Mouse (Mus musculus) embryo, embryonic 11 days (tissue): ENCODE results near the gene Plxnb1.
A peak's percentile ranks its signal among the peaks of the same experiment; 100 is the strongest.

ENCODE experiments used
- DNase-seq: peaks from one replicate; pipeline ENCODE4 v3.0.0-alpha.2; 2015

Plxnb1 gene

DNA sequence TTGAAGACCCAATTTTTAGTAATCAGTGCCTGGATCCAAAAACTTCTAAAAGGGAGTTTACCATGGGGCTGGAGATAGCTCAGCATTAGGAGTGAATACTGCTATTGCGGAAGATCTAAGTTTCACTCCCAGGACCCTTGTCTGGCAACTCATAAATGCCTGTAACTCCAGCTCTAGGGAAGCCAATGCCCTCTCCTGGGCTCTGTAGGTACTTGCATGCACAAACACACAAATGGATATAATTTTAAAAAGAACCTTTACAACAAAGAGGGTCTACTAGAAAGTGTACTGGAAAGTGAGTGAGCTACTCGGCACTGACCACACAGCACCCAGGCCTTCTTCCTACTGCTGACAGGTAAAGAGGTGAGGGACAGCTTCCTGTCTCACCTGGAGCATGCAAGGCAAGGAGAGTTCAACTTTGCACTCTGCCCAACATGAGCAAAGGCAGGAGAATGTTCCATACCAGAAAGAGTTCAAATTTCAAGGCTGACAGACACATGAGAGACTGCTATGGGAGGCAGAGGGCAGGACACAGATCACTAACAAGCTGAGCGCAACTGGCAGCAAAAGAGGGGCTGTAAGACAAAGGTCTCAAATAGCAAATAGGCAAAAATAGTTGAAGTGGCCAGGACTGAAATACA is 27.0 kb upstream of the Plxnb1 start:
- DNase-seq: no peak

GRCm38 (mm10) chr9:109073661-109074573 is 21.3 kb upstream of the Plxnb1 start, which contains the start of gene Atrip:
TSS of gene Atrip (minus strand) at chr9:109074124.
- DNase-seq: peak; percentile 95

GRCm38 (mm10) chr9:109080516-109080915 is 14.7 kb upstream of the Plxnb1 start:
- no peak for DNase-seq

DNA sequence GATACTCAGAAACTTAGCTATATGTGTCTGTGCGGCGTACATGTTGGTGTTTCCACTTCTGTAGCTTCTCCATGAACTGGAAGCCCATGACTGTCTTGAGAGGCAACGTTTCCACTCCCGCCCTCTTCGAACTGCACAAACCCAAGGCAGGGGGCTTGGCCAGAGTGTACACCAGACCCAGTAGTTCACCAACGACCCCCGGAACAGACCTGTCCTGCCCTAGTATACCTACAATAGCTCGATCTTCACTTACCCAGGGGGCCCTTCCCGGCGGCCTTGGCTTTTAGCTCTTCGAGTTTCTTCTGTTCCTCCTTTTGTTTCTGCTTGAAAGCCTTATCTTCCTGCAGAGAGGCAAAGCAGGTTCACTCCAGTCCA is 13.5 kb upstream of the Plxnb1 start:
- no peak for DNase-seq

DNA sequence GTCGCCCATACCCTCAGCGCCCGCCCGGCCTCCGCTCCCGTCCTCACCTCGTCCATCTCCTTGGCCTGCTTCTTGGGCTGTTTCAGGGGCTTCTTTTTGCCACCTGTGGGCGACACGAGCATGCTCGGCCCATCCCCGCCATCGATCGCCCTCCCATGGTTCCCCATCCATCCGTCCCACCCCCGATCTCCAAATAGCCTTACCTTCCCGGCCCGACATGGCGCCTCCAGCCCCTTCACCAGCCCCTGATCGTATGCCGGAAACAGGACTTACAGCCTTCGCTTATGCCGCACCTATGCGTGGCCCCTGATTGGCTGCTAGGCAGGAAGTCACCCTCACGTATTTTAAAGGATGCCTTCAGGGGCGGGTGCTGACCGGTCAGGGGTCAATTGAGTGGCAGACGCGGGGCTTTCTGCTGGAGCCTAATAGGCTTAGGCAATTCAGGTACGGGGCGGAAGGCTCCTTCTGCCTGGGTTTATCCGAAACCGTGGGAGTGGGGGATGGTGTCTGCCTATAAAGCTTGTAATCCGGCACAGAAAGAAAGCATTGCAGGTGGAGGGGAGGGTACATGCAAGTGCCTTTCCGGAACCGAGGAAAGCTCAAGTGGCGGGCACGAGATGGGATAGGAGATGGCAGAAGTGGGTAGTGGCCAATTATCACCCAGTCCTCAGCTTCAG is 12.9 kb upstream of the Plxnb1 start, which contains the start of the genes Ccdc51 and Tma7:
TSS of gene Ccdc51 (plus strand) at position 370 of the 677 bp plus-strand sequence.
TSS of gene Tma7 (minus strand) at position 464 of the 677 bp plus-strand sequence.
- DNase-seq: peak; percentile 93

- peak; percentile 66 for DNase-seq
Observed at GRCm38 (mm10) chr9:109084922-109085321, 10.3 kb upstream of the Plxnb1 start.

- peak; percentile 79 for DNase-seq
Observed at GRCm38 (mm10) chr9:109087987-109088386, 7.2 kb upstream of the Plxnb1 start.

DNA sequence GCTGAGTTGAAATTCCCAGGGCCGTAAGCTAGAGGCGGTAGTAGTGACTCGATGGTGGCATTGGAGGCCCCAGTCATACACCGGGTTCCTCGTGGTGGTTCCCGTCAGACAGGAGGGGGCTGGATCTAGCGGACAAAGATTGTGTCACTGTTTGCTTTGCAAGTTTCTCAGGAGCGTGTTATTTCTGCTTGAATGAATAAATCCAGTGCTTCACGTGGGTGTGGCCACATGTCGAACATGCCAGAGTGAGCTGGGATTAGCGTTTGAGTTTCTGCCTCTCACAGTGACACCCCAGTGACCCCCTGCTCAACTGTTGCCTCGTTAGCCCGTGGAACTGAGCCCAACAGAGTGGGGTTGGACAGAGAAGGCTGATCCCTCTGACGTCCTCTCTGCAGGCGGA is 4.7 kb upstream of the Plxnb1 start:
- no peak for DNase-seq

DNA sequence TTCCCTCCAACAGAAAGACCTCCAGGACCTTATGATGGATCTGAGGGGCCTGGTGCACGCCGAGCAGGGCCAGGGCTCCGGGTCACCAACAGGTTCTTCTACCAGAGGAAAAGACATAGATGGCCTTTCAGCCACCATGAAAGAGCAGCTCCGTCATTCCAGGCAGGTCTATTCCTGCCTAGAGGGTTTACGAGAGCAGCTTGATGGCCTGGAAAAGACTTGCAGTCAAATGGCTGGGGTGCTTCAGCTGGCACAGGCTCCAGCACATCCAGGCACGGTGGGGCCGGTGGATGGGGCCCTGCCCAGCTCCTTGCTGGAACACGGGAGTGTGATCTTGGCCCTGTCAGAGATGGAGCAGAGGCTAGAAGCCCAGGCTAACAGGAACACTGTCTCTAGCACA is 3.4 kb upstream of the Plxnb1 start:
- no peak for DNase-seq

DNA sequence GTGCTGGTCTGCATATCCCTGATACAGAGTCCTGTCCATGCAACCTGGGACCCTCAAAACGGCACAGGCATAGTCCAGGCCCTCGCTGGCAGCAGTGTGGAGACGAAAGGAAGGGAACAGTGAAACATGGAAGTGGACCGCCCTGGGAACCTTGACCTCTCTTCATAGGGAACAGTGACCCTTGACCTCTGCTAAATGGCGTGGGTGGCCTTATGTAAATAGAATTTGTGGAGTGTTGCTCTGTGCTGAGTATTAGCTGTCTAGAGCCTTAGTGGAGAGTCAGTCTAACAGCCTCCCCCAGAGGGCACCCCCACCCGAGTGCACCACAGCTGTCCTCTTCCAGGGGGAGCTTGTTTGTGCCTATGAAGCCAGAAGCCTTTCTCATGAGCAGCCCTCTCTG is 2.4 kb upstream of the Plxnb1 start:
- DNase-seq: no peak

- DNase-seq: no peak
Observed at GRCm38 (mm10) chr9:109093786-109094552, 1.2 kb upstream of the Plxnb1 start.

- peak; percentile 72 for DNase-seq
Observed at GRCm38 (mm10) chr9:109094553-109095136, 544 bp upstream of the Plxnb1 start.

DNA sequence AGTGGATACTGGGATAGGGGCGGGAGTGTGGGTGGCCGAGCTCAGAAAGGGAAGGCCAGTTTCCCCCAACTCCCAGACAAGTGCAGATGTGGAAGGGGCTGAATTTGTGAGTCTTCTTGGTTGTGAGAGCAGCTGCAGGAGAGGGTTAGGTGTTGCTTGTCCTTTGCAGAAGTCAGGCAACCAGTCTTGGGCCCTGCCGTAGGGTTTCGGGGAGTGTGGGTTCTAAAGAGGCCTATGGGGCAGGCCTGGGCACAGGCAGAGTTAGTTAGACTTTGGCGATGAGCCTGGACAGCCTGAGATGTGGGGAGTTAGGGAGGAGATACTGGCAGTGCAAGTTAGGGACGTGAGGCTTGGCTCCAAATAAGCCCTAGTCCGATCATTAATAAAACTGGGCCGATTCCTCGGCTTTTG is 1.1 kb downstream of the Plxnb1 start:
- peak; percentile 26 for DNase-seq

DNA sequence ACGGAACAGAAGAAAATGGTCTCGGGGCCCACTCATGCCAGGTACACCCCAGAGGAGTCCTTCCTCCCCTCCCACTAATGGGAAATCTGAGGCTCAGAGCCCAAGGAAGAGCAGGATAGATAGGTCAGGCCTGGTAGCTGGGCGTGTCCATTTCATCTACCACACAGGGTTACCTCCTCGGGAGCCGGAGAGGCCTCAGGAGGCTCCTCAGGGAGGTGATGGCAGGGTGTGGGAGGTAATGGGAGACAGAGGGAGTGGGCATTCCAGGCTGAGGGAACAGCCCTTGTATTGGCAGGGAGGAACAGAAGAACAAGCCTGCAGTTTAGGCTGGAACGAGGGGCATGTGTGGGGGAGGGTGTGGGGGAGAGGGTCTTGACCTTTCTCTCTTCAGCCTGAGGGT is 1.7 kb downstream of the Plxnb1 start:
- peak; percentile 39 for DNase-seq

GRCm38 (mm10) chr9:109097291-109097690 is 2.1 kb downstream of the Plxnb1 start:
- peak; percentile 19 for DNase-seq

DNA sequence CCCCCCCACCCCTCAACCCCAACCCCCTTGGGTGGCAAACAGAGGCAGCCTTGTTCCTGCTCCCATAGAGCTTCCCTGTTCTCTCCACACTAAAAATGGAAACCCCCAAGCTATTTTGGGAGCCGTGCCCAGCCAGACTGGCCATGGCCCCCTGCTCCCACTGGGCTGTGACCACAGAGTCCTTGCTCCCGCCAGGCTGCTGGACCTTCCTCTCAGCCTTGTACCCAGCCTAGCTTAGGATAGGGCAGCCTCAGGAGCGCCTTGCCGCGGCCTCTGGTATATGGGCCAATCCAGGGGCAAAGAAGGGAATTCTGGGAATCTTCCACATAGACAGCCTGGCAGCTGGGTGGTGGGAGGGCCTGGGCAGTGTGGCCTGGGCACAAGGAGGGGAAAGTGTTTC is 2.6 kb downstream of the Plxnb1 start:
- no peak for DNase-seq

GRCm38 (mm10) chr9:109098366-109098765 is 3.2 kb downstream of the Plxnb1 start:
- no peak for DNase-seq

- no peak for DNase-seq
Observed at GRCm38 (mm10) chr9:109098969-109099368, 3.8 kb downstream of the Plxnb1 start.

DNA sequence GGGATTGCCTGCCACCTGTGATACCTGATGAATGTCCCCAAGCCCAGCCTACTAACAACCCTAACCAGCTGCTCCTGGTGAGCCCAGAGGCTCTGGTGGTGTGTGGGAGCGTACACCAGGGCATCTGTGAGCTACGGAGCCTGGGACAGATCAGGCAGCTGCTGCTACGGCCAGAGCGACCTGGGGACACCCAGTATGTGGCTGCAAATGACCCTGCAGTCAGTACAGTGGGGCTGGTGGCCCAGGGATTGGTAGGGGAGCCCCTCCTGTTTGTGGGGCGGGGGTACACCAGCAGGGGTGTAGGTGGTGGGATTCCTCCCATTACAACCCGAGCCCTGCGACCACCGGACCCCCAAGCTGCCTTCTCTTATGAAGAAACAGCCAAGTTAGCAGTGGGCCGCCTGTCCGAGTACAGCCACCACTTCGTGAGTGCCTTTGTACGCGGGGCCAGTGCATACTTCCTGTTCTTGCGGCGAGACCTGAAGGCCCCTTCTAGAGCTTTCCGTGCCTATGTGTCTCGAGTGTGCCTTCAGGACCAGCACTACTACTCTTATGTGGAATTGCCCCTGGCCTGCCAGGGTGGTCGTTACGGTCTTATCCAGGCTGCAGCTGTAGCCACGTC is 5.2 kb downstream of the Plxnb1 start:
- DNase-seq: no peak

GRCm38 (mm10) chr9:109101933-109102445 is 6.8 kb downstream of the Plxnb1 start:
- no peak for DNase-seq

- DNase-seq: no peak
Observed at GRCm38 (mm10) chr9:109102541-109102940, 7.4 kb downstream of the Plxnb1 start.

DNA sequence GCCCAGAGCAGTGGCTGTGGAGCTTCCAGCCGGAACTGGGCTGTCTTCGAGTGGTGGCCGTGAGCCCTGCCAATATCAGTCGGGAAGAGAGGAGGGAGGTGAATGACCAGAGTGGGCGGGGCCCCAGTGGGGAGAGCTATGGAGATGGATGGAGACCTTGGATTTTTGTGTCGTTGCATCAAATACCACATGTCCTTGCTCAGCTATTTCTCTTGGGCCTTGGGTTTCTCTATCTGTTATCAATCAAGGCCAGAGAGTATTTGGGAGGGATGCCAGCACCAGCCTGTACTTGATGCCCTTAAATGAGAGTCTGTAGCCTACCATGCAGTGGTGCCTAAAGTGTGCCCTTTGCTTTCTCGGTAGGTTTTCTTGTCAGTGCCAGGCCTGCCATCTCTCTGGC is 8.1 kb downstream of the Plxnb1 start:
- DNase-seq: no peak
